Mouse (Mus musculus) neutrophil, adult 59 days (primary cell): ENCODE results near the gene Zfp758. TPM values are rescaled to one million over a fixed set of nuclear protein-coding genes. Genes with fewer than 3 reads are reported as not detected.

Experiments
- total RNA-seq, 2 experiments: library from RNA; stranded (reverse); gene quantifications; 1 replicate in 1 of 2; 2 replicates in 1 of 2; pipeline ENCODE4 v1.2.4; 2023

Gene Zfp758
- 1 to 10 TPM; 6.9 to 8.2 TPM for total RNA-seq

DNA sequence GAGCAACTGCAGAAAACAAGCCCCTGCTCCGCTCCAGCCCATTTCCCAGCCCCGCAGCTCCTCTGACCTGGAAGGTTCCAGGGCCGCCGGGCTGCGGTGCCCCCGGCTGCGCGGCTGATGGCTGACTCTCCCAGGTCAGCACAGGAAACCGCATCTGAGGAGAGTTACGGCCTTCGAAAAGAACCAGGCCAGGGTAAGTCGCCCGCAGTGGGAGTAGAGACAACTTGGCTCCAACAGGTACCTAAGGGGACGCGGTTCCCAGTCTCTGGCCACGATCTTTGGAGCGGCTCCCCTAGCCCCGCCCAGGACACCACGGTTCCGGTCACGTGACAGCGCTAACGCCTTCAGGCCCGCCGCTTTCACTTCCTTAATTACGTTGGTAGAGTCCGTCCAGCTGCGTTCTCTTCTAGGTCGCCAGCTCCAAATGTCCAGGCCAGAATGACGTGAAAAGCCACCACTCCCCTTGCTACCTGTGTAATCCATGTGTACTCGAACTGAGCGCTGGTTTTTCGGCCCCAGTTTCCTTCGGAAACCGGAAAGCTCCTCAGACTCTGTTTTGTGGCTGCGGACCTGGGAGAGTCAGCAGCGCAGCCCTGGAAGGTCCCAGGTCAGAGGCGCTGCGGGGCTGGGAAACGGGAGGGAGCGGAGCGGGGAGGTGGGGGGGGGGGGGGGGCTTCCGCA, at the start of gene Zfp758, which contains the start of gene Zfp944:
TSS of gene Zfp758 (plus strand) at position 353 of the 681 bp plus-strand sequence.
TSS of gene Zfp944 (minus strand) at position 300 of the 681 bp plus-strand sequence.

DNA sequence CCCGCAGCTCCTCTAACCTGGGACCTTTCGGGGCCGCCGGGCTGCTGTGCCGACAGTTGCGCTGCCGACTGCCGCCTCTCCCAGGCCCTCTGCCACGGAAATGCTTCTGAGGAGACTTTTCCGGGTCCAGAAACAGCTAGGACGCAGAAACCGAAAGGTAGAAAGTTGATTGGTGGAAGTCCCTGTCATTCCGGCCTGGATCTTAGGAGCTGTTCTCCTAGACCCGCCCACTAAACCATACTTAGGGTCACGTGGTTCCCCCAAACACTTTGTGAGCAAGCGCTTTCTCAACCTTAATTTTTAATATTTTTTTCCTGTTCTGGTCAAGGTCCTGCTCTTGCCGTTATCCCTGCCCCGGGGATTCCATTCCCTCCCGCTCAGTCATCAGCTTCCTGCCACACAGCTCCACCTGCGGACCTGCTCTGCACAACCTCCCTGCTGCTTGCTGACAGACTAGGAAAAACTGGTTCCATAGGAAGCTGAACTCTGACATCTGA, 46.5 kb upstream of the Zfp758 start, which contains the start of gene CT030661.1:
TSS of gene CT030661.1 (minus strand) at position 108 of the 497 bp plus-strand sequence.

DNA sequence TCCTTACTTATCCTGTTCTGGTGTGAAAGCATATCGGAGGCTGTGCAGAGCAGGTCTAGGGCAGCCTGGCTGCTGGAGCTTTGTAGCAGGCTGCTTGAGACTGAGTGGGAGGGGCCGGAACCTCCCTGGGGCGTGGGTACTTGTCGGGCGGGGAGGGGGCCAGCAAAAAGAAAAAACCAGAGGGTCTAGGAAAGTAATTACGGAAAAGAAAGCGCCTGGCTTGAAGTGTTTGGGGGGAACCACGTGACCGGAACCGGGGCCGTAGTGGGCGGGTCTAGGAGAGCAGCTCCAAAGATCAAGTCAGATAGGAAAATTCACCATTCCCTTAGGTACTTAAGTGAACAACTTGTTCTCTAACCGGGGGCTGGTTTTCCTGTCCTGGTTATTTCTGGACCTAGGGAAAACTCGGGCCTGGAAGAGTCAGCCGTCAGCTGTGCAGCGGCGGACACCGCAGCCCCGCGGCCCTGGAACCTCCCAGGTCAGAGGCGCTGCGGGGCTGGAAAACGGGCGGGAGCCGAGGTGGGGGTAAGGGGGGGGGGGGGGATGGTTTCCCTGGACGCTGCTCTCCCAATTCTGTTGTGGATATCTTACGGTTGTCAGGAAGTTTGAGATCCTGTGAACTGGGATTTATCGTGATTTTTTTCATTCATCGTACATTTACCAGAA, 62.8 kb downstream of the Zfp758 start, which contains the start of gene Zfp946:
TSS of gene Zfp946 (plus strand) at position 271 of the 666 bp plus-strand sequence.

Other genes starting within 250 kb of the Zfp758 start
- gene Zfp947, start 195.3 kb upstream of the Zfp758 start, total RNA-seq, result under 1 TPM; 0.31 to 0.97 TPM
- 1 to 10 TPM; 2.2 to 2.7 TPM for gene Zfp994, start 135.8 kb upstream of the Zfp758 start, total RNA-seq
- 1 to 10 TPM; 6.0 to 7.7 TPM for gene CT030661.1, start 46.6 kb upstream of the Zfp758 start, total RNA-seq
- gene Zfp944, start 53 bp upstream of the Zfp758 start, total RNA-seq, result 1 to 10 TPM; 9.1 to 9.6 TPM
- gene Zfp946, start 62.8 kb downstream of the Zfp758 start, total RNA-seq, result 1 to 10 TPM; 2.5 to 2.6 TPM
- gene Vmn2r111, start 212.0 kb downstream of the Zfp758 start, total RNA-seq, result not detected
- gene Vmn2r112, start 239.5 kb downstream of the Zfp758 start, total RNA-seq, result not detected